Mouse (Mus musculus): ENCODE measurements around the gene Syne1. TPM values are rescaled to one million over a fixed set of nuclear protein-coding genes. Genes with fewer than 3 reads are reported as not detected.

Syne1 gene
- polyA plus RNA-seq, 1 experiment = 10.2 TPM

- no peak for TF ChIP-seq GATA1 (IDR thresholded peaks at IDR 0.05; ENCODE audit: low read length)
These were observed 369.5 kb downstream of the Syne1 start for GRCm38 (mm10) chr10:5181771-5182176.

- no peak for TF ChIP-seq GATA1 (IDR thresholded peaks at IDR 0.05; ENCODE audit: low read length)
These were observed 371.4 kb downstream of the Syne1 start for GRCm38 (mm10) chr10:5179891-5180290.

- no peak for TF ChIP-seq GATA1 (IDR thresholded peaks at IDR 0.05; ENCODE audit: low read length)
These were observed 373.8 kb downstream of the Syne1 start for GRCm38 (mm10) chr10:5177446-5178015.

- peak; percentile 38 for TF ChIP-seq GATA1 (IDR thresholded peaks at IDR 0.05; ENCODE audit: low read length)
These were observed 374.9 kb downstream of the Syne1 start for GRCm38 (mm10) chr10:5176371-5176770.

GRCm38 (mm10) chr10:5170425-5170824 is 380.9 kb downstream of the Syne1 start:
- no peak for TF ChIP-seq GATA1 (IDR thresholded peaks at IDR 0.05; ENCODE audit: low read length)

- no peak for TF ChIP-seq GATA1 (IDR thresholded peaks at IDR 0.05; ENCODE audit: low read length)
These were observed 383.8 kb downstream of the Syne1 start for GRCm38 (mm10) chr10:5167481-5167880.

GRCm38 (mm10) chr10:5165439-5165838 is 385.8 kb downstream of the Syne1 start:
- peak; percentile 70 for TF ChIP-seq GATA1 (IDR thresholded peaks at IDR 0.05; ENCODE audit: low read length)

- no peak for TF ChIP-seq GATA1 (IDR thresholded peaks at IDR 0.05; ENCODE audit: low read length)
These were observed 387.5 kb downstream of the Syne1 start for GRCm38 (mm10) chr10:5163770-5164169.

- TF ChIP-seq GATA1 (IDR thresholded peaks at IDR 0.05; ENCODE audit: low read length) = no peak
These were observed 388.0 kb downstream of the Syne1 start for GRCm38 (mm10) chr10:5163286-5163685.

GRCm38 (mm10) chr10:5161394-5161872 is 389.8 kb downstream of the Syne1 start:
- TF ChIP-seq GATA1 (IDR thresholded peaks at IDR 0.05; ENCODE audit: low read length) = no peak

- no peak for TF ChIP-seq GATA1 (IDR thresholded peaks at IDR 0.05; ENCODE audit: low read length)
These were observed 391.6 kb downstream of the Syne1 start for GRCm38 (mm10) chr10:5159679-5160078.

- no peak for TF ChIP-seq GATA1 (IDR thresholded peaks at IDR 0.05; ENCODE audit: low read length)
These were observed 398.2 kb downstream of the Syne1 start for GRCm38 (mm10) chr10:5153047-5153446.

- no peak for TF ChIP-seq GATA1 (IDR thresholded peaks at IDR 0.05; ENCODE audit: low read length)
These were observed 409.8 kb downstream of the Syne1 start for GRCm38 (mm10) chr10:5141471-5141870.

GRCm38 (mm10) chr10:5139932-5140264 is 411.4 kb downstream of the Syne1 start:
- TF ChIP-seq GATA1 (IDR thresholded peaks at IDR 0.05; ENCODE audit: low read length) = no peak

- no peak for TF ChIP-seq GATA1 (IDR thresholded peaks at IDR 0.05; ENCODE audit: low read length)
These were observed 411.9 kb downstream of the Syne1 start for GRCm38 (mm10) chr10:5139246-5139931.

- no peak for TF ChIP-seq GATA1 (IDR thresholded peaks at IDR 0.05; ENCODE audit: low read length)
These were observed 419.2 kb downstream of the Syne1 start for GRCm38 (mm10) chr10:5132050-5132449.

GRCm38 (mm10) chr10:5130495-5130894 is 420.8 kb downstream of the Syne1 start:
- TF ChIP-seq GATA1 (IDR thresholded peaks at IDR 0.05; ENCODE audit: low read length) = no peak

All from G1E-ER4 (cell line).